Mouse (Mus musculus): Measurements from ENCODE around the gene H1foo. TPM values are rescaled to one million over a fixed set of nuclear protein-coding genes. Genes with fewer than 3 reads are reported as not detected.

H1foo gene
- total and polyA plus RNA-seq, 3 experiments = not detected

- peaks cover 3 to 20% of the 10 kb centered on the region in 2 experiments for H3K4me1 ChIP-seq (ENCODE audit: control insufficient read depth in 1 of 2, insufficient read depth in 2 of 2, low read length in 2 of 2)
- H3K27me3 ChIP-seq (ENCODE audit: control insufficient read depth in 1 of 2, insufficient read depth in 2 of 2, low read length in 2 of 2) = no peaks in the 10 kb centered on the region
- peaks cover 0 to 7% of the 10 kb centered on the region in 2 experiments; a peak in 2 of 4 replicates for H3K36me3 ChIP-seq (ENCODE audit: control insufficient read depth in 1 of 2, insufficient read depth in 2 of 2, low read length in 2 of 2)
- H3K9me3 ChIP-seq (replicated peaks; ENCODE audit: insufficient read depth, low read length) = no peaks in the 10 kb centered on the region
- TF ChIP-seq MAFK (IDR thresholded peaks at IDR 0.05; ENCODE audit: borderline replicate concordance, low read depth, low read length) (no peak), UBTF (IDR thresholded peaks at IDR 0.05; ENCODE audit: borderline replicate concordance, insufficient read depth, low read depth, low read length) (no peak), KAT2A (conservative IDR thresholded peaks at IDR 0.05; ENCODE audit: low read depth, low read length) (no peak), ZC3H11A (IDR thresholded peaks at IDR 0.05; ENCODE audit: low read depth, low read length) (no peak), MAX (IDR thresholded peaks at IDR 0.05; ENCODE audit: low read length) (no peak), CHD2 (IDR thresholded peaks at IDR 0.05; ENCODE audit: low read length) (no peak), SIN3A (IDR thresholded peaks at IDR 0.05; ENCODE audit: low read length) (no peak), EP300 (IDR thresholded peaks at IDR 0.05; ENCODE audit: low read depth in 1 of 2, low read length in 2 of 2) (no peak), POLR2AphosphoS5 (IDR thresholded peaks at IDR 0.05; ENCODE audit: borderline replicate concordance, low read depth, low read length) (no peak)
- no peak for DNase-seq (ENCODE audit: low read depth, low spot score)
- H3K27ac ChIP-seq (ENCODE audit: control insufficient read depth, low read depth, low read length) = no peak overlapping the region
- peaks cover 2% of the 10 kb centered on the region; the same call in 1 of the 2 replicates for H3K79me2 ChIP-seq (ENCODE audit: control insufficient read depth, insufficient read depth, low read length, poor library complexity)
- H3K9ac ChIP-seq (ENCODE audit: control insufficient read depth, low read depth, low read length, poor library complexity, severe bottlenecking) = no peak overlapping the region
- no peak overlapping the region for H3K4me3 ChIP-seq (ENCODE audit: control insufficient read depth in 1 of 2, insufficient read depth in 1 of 2, low read depth in 2 of 2, low read length in 2 of 2)
Observed at GRCm38 (mm10) chr6:115997726-115998311, 53.1 kb downstream of the H1foo start.

DNA sequence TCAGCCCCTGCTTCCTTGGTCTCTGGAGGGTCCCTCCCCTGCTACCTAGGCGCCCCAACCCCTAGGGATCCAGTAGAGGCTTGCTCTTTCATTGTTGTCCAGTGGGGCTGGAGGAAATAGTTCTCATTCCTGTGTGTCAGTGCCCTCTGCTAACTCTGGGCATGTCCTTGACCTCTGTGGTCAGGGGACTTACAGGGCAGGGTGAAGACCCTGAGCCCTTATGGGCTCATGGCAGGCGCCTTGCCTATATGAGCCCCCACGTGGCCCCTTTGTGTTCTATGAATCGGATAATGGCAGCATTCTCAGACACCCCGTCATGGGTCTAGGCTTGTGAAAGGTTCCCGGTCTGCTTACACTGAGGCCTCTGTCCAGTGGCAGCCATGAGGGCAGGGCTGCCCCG lies 54.0 kb downstream of the H1foo start:
- H3K4me1 ChIP-seq (ENCODE audit: control insufficient read depth in 1 of 2, insufficient read depth in 2 of 2, low read length in 2 of 2) = peaks cover 3 to 18% of the 10 kb centered on the region in 2 experiments
- H3K27ac ChIP-seq (ENCODE audit: control insufficient read depth, low read depth, low read length) = no peak overlapping the region
- TF ChIP-seq MAFK (IDR thresholded peaks at IDR 0.05; ENCODE audit: borderline replicate concordance, low read depth, low read length) (no peak), POLR2AphosphoS2 (IDR thresholded peaks at IDR 0.05; ENCODE audit: low read length) (no peak), MAZ (IDR thresholded peaks at IDR 0.05; ENCODE audit: low read depth, low read length) (no peak), NRF1 (IDR thresholded peaks at IDR 0.05; ENCODE audit: insufficient read depth, low read depth, low read length, poor library complexity, severe bottlenecking) (no peak), UBTF (IDR thresholded peaks at IDR 0.05; ENCODE audit: borderline replicate concordance, insufficient read depth, low read depth, low read length) (no peak), SIN3A (IDR thresholded peaks at IDR 0.05; ENCODE audit: low read length) (no peak), USF2 (IDR thresholded peaks at IDR 0.05; ENCODE audit: borderline replicate concordance in 1 of 2, insufficient read depth in 1 of 2, low read depth in 1 of 2, low read length in 2 of 2) (no peak), ELF1 (IDR thresholded peaks at IDR 0.05; ENCODE audit: low read depth, low read length) (no peak), CTCF (IDR thresholded peaks at IDR 0.05 in 2 of 3, conservative IDR thresholded peaks at IDR 0.05 in 1 of 3; ENCODE audit: control insufficient read depth in 1 of 3, insufficient read depth in 1 of 3, low read depth in 2 of 3, low read length in 3 of 3, poor library complexity in 1 of 3, severe bottlenecking in 1 of 3) (no peak), RCOR1 (IDR thresholded peaks at IDR 0.05; ENCODE audit: low read depth, low read length) (no peak), MXI1 (IDR thresholded peaks at IDR 0.05; ENCODE audit: low read depth, low read length) (no peak), USF1 (IDR thresholded peaks at IDR 0.05; ENCODE audit: low read depth, low read length) (no peak), MAX (IDR thresholded peaks at IDR 0.05; ENCODE audit: low read length) (no peak), HCFC1 (IDR thresholded peaks at IDR 0.05; ENCODE audit: low read depth, low read length) (no peak), MEF2A (IDR thresholded peaks at IDR 0.05; ENCODE audit: extremely low read depth, insufficient replicate concordance, low read depth, low read length, poor library complexity, severe bottlenecking) (no peak), POLR2A (IDR thresholded peaks at IDR 0.05; ENCODE audit: control insufficient read depth in 1 of 2, insufficient read depth in 1 of 2, low read depth in 1 of 2, low read length in 2 of 2, poor library complexity in 1 of 2) (no peak), MYC (IDR thresholded peaks at IDR 0.05; ENCODE audit: low read depth, low read length) (no peak), ZMIZ1 (IDR thresholded peaks at IDR 0.05; ENCODE audit: low read depth, low read length) (no peak)

More for the DNA sequence above, 54.0 kb downstream of the H1foo start:
- no peaks in the 10 kb centered on the region for H3K27me3 ChIP-seq (ENCODE audit: control insufficient read depth in 1 of 2, insufficient read depth in 2 of 2, low read length in 2 of 2)
- H3K4me3 ChIP-seq (ENCODE audit: control insufficient read depth in 1 of 2, insufficient read depth in 1 of 2, low read depth in 2 of 2, low read length in 2 of 2) = no peak overlapping the region
- no peaks in the 10 kb centered on the region for H3K9me3 ChIP-seq (replicated peaks; ENCODE audit: insufficient read depth, low read length)
- peaks cover 2% of the 10 kb centered on the region; the same call in 1 of the 2 replicates for H3K79me2 ChIP-seq (ENCODE audit: control insufficient read depth, insufficient read depth, low read length, poor library complexity)
- DNase-seq (ENCODE audit: low read depth, low spot score) = no peak
- H3K9ac ChIP-seq (ENCODE audit: control insufficient read depth, low read depth, low read length, poor library complexity, severe bottlenecking) = no peak overlapping the region
- peaks cover 0 to 7% of the 10 kb centered on the region in 2 experiments; a peak in 2 of 4 replicates for H3K36me3 ChIP-seq (ENCODE audit: control insufficient read depth in 1 of 2, insufficient read depth in 2 of 2, low read length in 2 of 2)
